Mouse (Mus musculus) heart, postnatal 25 days (tissue): ENCODE results near the gene Kcnmb4. TPM values are rescaled to one million over a fixed set of nuclear protein-coding genes. Genes with fewer than 3 reads are reported as not detected.

Source experiments
- total RNA-seq, 2 experiments: library from RNA; stranded (reverse); gene quantifications; 2 replicates each; pipeline ENCODE4 v1.2.3; 2021

Gene Kcnmb4
- total RNA-seq, 2 experiments from 2014 or later: 0.29 to 0.67 TPM

Other genes with a start within 250 kb of the Kcnmb4 start
- 10 to 100 TPM; 64.6 to 77.4 TPM for gene Ptprb, start 198.4 kb downstream of the Kcnmb4 start, total RNA-seq
- 10 to 100 TPM; 39.9 to 43.9 TPM for gene Cnot2, start 107.6 kb upstream of the Kcnmb4 start, total RNA-seq